Mouse (Mus musculus): ENCODE measurements around the gene C1qtnf5. TPM values are rescaled to one million over a fixed set of nuclear protein-coding genes. Genes with fewer than 3 reads are reported as not detected.
A peak's percentile ranks its signal among the peaks of the same experiment; 100 is the strongest.

The C1qtnf5 gene
- polyA plus RNA-seq, 1 experiment from 2014 or later, result 2.7 TPM

DNA sequence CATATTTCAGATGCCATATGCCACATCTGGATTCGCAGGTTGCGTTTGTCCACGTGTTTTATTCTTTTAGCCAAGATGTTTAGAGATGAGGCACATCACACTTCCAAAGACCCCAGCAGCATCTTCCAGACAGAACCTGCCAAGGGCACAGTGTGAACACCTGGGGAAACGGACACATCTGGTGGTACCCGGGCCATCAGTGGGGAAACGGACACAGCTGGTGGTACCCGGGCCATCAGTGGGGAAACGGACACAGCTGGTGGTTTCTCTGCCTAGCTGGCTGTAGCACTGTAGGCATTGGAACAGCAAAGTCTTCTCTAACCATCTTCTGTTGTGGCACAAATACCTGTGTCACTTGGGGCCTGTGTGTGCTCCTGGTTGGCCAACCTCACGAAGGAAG lies 11.3 kb upstream of the C1qtnf5 start:
- H3K27ac ChIP-seq (ENCODE audit: low read length), result no peak overlapping the region
- WGBS, result 92% methylated on average over 9 of the region's 9 CpGs
- no peak for ATAC-seq
- H3K9me3 ChIP-seq (ENCODE audit: control insufficient read depth, low read length), result no peaks in the 10 kb centered on the region
- H3K27me3 ChIP-seq (replicated peaks; ENCODE audit: control insufficient read depth, insufficient read depth, low read length), result no peaks in the 10 kb centered on the region
- no peak overlapping the region for H3K4me2 ChIP-seq (ENCODE audit: low read depth, low read length)
- H3K4me1 ChIP-seq (ENCODE audit: control insufficient read depth, insufficient read depth, low read length), result no peaks in the 10 kb centered on the region
- no peak overlapping the region for H3K4me3 ChIP-seq (ENCODE audit: low read length)
- no peak overlapping the region for H3K9ac ChIP-seq (ENCODE audit: low read depth, low read length)
- H3K36me3 ChIP-seq (ENCODE audit: control insufficient read depth, insufficient read depth, low read length), result no peaks in the 10 kb centered on the region; the same call in none of the 2 replicates

DNA sequence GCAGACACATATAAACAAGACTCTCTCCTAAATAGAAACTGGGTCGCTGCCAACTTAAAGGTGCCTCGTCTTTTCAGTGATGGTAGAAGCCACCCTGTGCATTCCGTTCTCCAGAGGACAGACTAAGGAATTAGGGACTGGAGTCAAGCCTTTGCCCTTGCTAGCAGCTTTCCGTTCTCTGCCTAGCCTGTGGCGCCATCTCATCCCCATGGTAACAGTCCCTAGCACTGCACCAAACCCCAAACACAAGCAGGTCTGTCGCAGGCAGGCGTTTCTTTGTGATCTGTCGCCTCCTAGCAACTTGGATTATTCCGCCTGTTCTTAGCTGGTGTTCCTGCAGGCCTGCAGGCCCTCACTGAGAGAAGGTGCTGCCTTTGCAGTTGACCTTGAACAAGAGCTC lies 10.5 kb upstream of the C1qtnf5 start:
- ATAC-seq, result no peak
- Histone ChIP-seq H3K4me2 (ENCODE audit: low read depth, low read length) (no peak overlapping the region), H3K9ac (ENCODE audit: low read depth, low read length) (no peak overlapping the region), H3K9me3 (ENCODE audit: control insufficient read depth, low read length) (no peaks in the 10 kb centered on the region), H3K36me3 (ENCODE audit: control insufficient read depth, insufficient read depth, low read length) (no peaks in the 10 kb centered on the region; the same call in none of the 2 replicates), H3K27ac (ENCODE audit: low read length) (no peak overlapping the region), H3K27me3 (replicated peaks; ENCODE audit: control insufficient read depth, insufficient read depth, low read length) (no peaks in the 10 kb centered on the region), H3K4me1 (ENCODE audit: control insufficient read depth, insufficient read depth, low read length) (no peaks in the 10 kb centered on the region), H3K4me3 (ENCODE audit: low read length) (no peak overlapping the region)
- WGBS, result 36% methylated on average over 9 of the region's 9 CpGs

DNA sequence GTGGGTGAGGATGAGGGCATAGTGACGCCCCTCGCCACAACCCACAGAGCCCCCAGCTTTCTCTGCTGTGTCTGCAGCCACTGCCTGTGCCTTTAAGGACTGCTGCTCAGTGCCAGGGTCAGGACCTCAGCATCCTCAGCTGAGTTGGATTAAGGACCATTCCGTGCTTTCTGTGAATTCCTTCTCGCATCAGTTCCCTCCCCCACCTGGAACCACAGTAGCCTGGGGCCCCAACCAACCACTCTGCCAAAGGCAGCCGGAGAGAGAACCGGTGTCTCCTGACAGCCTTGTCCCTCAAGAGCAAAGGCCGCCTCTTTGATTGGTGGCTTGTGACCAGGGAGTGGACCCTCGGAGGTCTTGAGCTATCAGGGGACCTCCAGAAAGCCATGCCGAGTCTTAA lies 5.6 kb upstream of the C1qtnf5 start, which contains the start of gene Mfrp:
TSS of gene Mfrp (plus strand) at position 240 of the 400 bp plus-strand sequence.
- 71% methylated on average over 9 of the region's 9 CpGs for WGBS
- no peak within 1 kb of the TSS for H3K4me2 ChIP-seq (ENCODE audit: low read depth, low read length)
- H3K9ac ChIP-seq (ENCODE audit: low read depth, low read length), result no peak within 1 kb of the TSS
- H3K4me1 ChIP-seq (ENCODE audit: control insufficient read depth, insufficient read depth, low read length), result no peaks in the 10 kb centered on the region
- no peak within 1 kb of the TSS for H3K4me3 ChIP-seq (ENCODE audit: low read length)
- no peaks in the 10 kb centered on the region for H3K9me3 ChIP-seq (ENCODE audit: control insufficient read depth, low read length)
- no peaks in the 10 kb centered on the region; the same call in 1 of the 2 replicates for H3K36me3 ChIP-seq (ENCODE audit: control insufficient read depth, insufficient read depth, low read length)
- no peak for ATAC-seq
- H3K27me3 ChIP-seq (replicated peaks; ENCODE audit: control insufficient read depth, insufficient read depth, low read length), result no peaks in the 10 kb centered on the region
- no peak within 1 kb of the TSS for H3K27ac ChIP-seq (ENCODE audit: low read length)

DNA sequence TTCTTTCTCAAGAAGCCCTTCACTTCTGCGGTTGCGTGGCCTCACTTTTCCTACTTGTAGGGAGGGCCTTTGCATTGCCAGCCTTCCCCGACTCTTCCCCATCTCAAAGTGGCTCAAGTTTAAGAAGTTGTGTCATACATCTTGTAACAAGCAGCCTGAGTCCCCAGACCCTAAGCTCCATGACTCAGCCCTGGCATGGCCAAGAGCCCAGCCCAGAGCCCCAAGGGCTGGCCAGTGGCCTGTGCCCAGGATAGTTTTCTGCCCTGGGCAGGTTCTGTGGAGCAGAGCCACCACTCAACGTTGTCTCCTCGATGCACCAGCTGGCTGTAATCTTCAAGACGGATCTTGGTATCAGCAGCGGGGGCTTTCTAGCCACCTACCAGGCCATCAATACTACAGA lies 2.2 kb upstream of the C1qtnf5 start:
- Histone ChIP-seq H3K4me3 (ENCODE audit: low read length) (no peak overlapping the region), H3K9ac (ENCODE audit: low read depth, low read length) (no peak overlapping the region), H3K9me3 (ENCODE audit: control insufficient read depth, low read length) (no peaks in the 10 kb centered on the region), H3K4me1 (ENCODE audit: control insufficient read depth, insufficient read depth, low read length) (peaks cover 29% of the 10 kb centered on the region), H3K4me2 (ENCODE audit: low read depth, low read length) (no peak overlapping the region), H3K27me3 (replicated peaks; ENCODE audit: control insufficient read depth, insufficient read depth, low read length) (no peaks in the 10 kb centered on the region), H3K36me3 (ENCODE audit: control insufficient read depth, insufficient read depth, low read length) (peaks cover 3% of the 10 kb centered on the region; the same call in 1 of the 2 replicates), H3K27ac (ENCODE audit: low read length) (no peak overlapping the region)
- WGBS, result 90% methylated on average over 7 of the region's 7 CpGs
- ATAC-seq, result no peak

DNA sequence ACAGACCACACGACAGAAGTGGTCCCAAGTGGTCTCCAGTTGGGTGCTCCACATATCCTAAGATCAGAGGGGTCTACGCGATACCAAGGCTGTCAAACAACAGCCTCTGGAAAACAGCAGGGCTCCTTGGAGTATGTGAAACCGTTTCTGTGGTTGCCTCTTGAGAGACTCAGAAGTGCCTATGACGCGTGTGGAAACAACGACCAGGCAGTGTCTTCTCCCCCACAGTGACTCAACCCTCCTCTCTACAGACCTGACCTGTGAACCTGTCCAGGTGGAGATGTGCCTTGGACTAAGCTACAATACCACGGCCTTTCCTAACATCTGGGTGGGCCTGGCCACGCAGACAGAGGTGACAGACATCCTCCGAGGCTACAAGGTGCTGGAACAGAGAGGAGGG lies 1.3 kb upstream of the C1qtnf5 start:
- no peaks in the 10 kb centered on the region for H3K9me3 ChIP-seq (ENCODE audit: control insufficient read depth, low read length)
- H3K4me3 ChIP-seq (ENCODE audit: low read length), result no peak overlapping the region
- peaks cover 38% of the 10 kb centered on the region for H3K4me1 ChIP-seq (ENCODE audit: control insufficient read depth, insufficient read depth, low read length)
- H3K4me2 ChIP-seq (ENCODE audit: low read depth, low read length), result no peak overlapping the region
- no peaks in the 10 kb centered on the region for H3K27me3 ChIP-seq (replicated peaks; ENCODE audit: control insufficient read depth, insufficient read depth, low read length)
- no peak for ATAC-seq
- peaks cover 3% of the 10 kb centered on the region; the same call in 1 of the 2 replicates for H3K36me3 ChIP-seq (ENCODE audit: control insufficient read depth, insufficient read depth, low read length)
- WGBS, result 84% methylated on average over 10 of the region's 10 CpGs
- H3K27ac ChIP-seq (ENCODE audit: low read length), result no peak overlapping the region
- no peak overlapping the region for H3K9ac ChIP-seq (ENCODE audit: low read depth, low read length)

DNA sequence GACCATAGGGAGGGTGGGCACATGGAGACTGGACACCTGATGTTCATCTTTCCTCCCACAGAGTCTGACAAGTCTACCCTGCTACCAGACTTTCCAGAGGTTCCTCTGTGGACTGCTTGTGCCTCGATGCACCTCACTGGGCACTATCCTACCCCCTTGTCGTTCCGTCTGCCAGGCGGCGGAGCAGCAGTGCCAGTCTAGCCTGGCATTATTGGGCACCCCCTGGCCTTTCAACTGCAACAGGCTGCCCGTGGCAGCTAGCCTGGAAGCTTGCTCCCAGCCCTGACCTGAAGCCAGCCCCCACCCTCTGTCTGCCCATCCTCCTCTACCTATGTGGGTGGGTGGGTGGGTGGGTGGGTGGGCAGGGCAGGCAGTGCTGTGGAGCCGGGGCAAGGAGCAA lies 863 bp upstream of the C1qtnf5 start:
- peaks cover 3% of the 10 kb centered on the region; the same call in 1 of the 2 replicates for H3K36me3 ChIP-seq (ENCODE audit: control insufficient read depth, insufficient read depth, low read length)
- no peak overlapping the region for H3K4me3 ChIP-seq (ENCODE audit: low read length)
- 90% methylated on average over 7 of the region's 7 CpGs for WGBS
- H3K9me3 ChIP-seq (ENCODE audit: control insufficient read depth, low read length), result no peaks in the 10 kb centered on the region
- no peaks in the 10 kb centered on the region for H3K27me3 ChIP-seq (replicated peaks; ENCODE audit: control insufficient read depth, insufficient read depth, low read length)
- ATAC-seq, result no peak
- no peak overlapping the region for H3K4me2 ChIP-seq (ENCODE audit: low read depth, low read length)
- H3K4me1 ChIP-seq (ENCODE audit: control insufficient read depth, insufficient read depth, low read length), result peaks cover 38% of the 10 kb centered on the region
- H3K27ac ChIP-seq (ENCODE audit: low read length), result no peak overlapping the region
- H3K9ac ChIP-seq (ENCODE audit: low read depth, low read length), result no peak overlapping the region

DNA sequence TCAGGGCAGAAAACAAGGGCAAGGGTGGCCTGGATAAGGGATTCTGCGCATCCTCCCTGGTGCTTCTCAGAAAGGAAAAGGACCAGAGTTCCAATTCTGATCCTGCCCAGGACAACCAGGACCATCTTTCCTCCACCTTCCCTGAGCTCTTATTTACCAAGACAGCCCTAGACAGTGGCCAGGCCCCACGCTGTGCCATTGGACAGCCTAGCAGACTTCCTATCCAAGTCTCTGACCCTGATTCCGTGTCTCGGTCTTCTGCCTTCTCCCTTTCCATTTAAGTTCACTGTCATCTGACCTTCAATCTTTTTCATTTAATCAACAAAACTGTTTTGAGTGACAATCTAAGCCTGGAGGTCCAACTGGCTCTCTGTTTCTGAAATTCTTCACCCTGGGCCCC lies 449 bp upstream of the C1qtnf5 start:
- Histone ChIP-seq H3K4me3 (ENCODE audit: low read length) (no peak overlapping the region), H3K27me3 (replicated peaks; ENCODE audit: control insufficient read depth, insufficient read depth, low read length) (no peaks in the 10 kb centered on the region), H3K9me3 (ENCODE audit: control insufficient read depth, low read length) (no peaks in the 10 kb centered on the region), H3K4me2 (ENCODE audit: low read depth, low read length) (no peak overlapping the region), H3K4me1 (ENCODE audit: control insufficient read depth, insufficient read depth, low read length) (peaks cover 38% of the 10 kb centered on the region), H3K27ac (ENCODE audit: low read length) (peak overlapping the region; percentile 5; the same call in 1 of the 2 replicates), H3K36me3 (ENCODE audit: control insufficient read depth, insufficient read depth, low read length) (peaks cover 3% of the 10 kb centered on the region; the same call in 1 of the 2 replicates), H3K9ac (ENCODE audit: low read depth, low read length) (no peak overlapping the region)
- no peak for ATAC-seq
- 65% methylated on average over 4 of the region's 4 CpGs for WGBS

DNA sequence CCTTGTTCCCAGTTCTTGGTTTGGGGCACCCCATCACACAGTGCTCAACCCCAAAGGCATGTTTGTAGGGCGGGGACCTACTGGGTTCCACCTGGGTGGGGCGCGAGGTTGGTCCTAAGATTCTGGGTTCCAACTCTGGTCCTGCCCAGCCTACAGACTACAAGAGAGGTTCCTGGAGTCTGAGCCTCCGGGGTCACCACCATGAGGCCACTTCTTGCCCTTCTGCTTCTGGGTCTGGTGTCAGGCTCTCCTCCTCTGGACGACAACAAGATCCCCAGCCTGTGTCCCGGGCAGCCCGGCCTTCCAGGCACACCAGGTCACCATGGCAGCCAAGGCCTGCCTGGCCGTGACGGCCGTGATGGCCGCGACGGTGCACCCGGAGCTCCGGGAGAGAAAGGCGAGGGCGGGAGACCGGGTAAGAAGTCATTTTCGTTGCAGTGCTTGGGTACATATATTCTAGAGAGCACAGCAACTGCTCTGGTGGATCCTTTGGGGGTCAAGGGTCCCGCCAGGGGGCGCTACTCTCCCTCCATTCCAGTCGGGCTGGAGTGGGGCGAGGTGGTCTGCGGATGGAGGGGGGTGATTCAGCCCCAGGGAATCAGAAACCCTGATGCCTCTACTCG lies 623 bp downstream of the C1qtnf5 start:
- peaks cover 38% of the 10 kb centered on the region for H3K4me1 ChIP-seq (ENCODE audit: control insufficient read depth, insufficient read depth, low read length)
- H3K36me3 ChIP-seq (ENCODE audit: control insufficient read depth, insufficient read depth, low read length), result 0 out of 2 replicates have a peak, but pooled peaks cover 3% of the 10 kb centered on the region
- no peaks in the 10 kb centered on the region for H3K9me3 ChIP-seq (ENCODE audit: control insufficient read depth, low read length)
- H3K27me3 ChIP-seq (replicated peaks; ENCODE audit: control insufficient read depth, insufficient read depth, low read length), result no peaks in the 10 kb centered on the region
- H3K9ac ChIP-seq (ENCODE audit: low read depth, low read length), result peak overlapping the region; percentile 53
- peak overlapping the region; percentile 28 for H3K4me3 ChIP-seq (ENCODE audit: low read length)
- ATAC-seq, result 0 out of 2 replicates have a peak, but pooled peaks have one; percentile 8
- H3K27ac ChIP-seq (ENCODE audit: low read length), result peak overlapping the region; percentile 81
- peak overlapping the region; percentile 40 for H3K4me2 ChIP-seq (ENCODE audit: low read depth, low read length)
- 49% methylated on average over 25 of the region's 25 CpGs for WGBS

DNA sequence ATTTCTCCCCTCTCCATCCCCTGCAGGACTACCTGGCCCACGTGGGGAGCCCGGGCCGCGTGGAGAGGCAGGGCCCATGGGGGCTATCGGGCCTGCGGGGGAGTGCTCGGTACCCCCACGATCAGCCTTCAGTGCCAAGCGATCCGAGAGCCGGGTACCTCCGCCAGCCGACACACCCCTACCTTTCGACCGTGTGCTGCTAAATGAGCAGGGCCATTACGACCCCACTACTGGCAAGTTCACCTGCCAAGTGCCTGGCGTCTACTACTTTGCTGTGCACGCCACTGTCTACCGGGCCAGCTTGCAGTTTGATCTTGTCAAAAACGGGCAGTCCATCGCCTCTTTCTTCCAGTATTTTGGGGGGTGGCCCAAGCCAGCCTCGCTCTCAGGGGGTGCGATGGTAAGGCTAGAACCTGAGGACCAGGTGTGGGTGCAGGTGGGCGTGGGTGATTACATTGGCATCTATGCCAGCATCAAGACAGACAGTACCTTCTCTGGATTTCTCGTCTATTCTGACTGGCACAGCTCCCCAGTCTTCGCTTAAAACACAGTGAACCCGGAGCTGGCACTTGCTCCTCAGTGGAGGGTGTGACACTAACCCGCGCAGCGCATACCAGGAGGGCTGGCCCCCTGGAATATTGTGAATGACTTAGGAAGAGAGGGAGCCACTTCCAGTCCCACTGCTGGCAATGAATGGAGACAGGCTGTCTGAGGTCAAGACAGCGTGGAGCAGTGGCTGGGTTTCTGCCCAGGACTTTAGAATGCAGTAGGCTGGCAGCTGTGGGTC lies 1.4 kb downstream of the C1qtnf5 start:
- H3K9ac ChIP-seq (ENCODE audit: low read depth, low read length), result peak overlapping the region; percentile 53
- no peaks in the 10 kb centered on the region for H3K9me3 ChIP-seq (ENCODE audit: control insufficient read depth, low read length)
- peak overlapping the region; percentile 22; the same call in 1 of the 2 replicates for H3K4me2 ChIP-seq (ENCODE audit: low read depth, low read length)
- peak overlapping the region; percentile 28; the same call in 1 of the 2 replicates for H3K4me3 ChIP-seq (ENCODE audit: low read length)
- H3K36me3 ChIP-seq (ENCODE audit: control insufficient read depth, insufficient read depth, low read length), result 0 out of 2 replicates have a peak, but pooled peaks cover 3% of the 10 kb centered on the region
- no peaks in the 10 kb centered on the region for H3K27me3 ChIP-seq (replicated peaks; ENCODE audit: control insufficient read depth, insufficient read depth, low read length)
- 80% methylated on average over 31 of the region's 31 CpGs for WGBS
- peak overlapping the region; percentile 81; the same call in 1 of the 2 replicates for H3K27ac ChIP-seq (ENCODE audit: low read length)
- ATAC-seq, result no peak
- peaks cover 38% of the 10 kb centered on the region for H3K4me1 ChIP-seq (ENCODE audit: control insufficient read depth, insufficient read depth, low read length)
